Mouse (Mus musculus) hindbrain, embryonic 14.5 days (tissue): ENCODE results near the gene Gm28230. TPM values are rescaled to one million over a fixed set of nuclear protein-coding genes. Genes with fewer than 3 reads are reported as not detected.

Source experiments
- ATAC-seq: fragments of 200-750 bp; cut with Nextera tagmentation; 2 replicates; pipeline ENCODE4 v1.8.0; 2017; ENCODE audit warnings: moderate number of reproducible peaks, mild to moderate bottlenecking, moderate TSS enrichment, moderate library complexity; ENCODE audit not compliant: low FRiP score
- DNase-seq: peaks from one replicate; pipeline ENCODE4 v3.0.0-alpha.2; 2015; ENCODE audit warnings: low spot score
- H3K27ac ChIP-seq: fragments of 300-500 bp; sonication (generic); 2 replicates; pipeline ENCODE4 v1.5.1; 2014; ENCODE audit warnings: mild to moderate bottlenecking, moderate library complexity
- H3K27me3 ChIP-seq: fragments of 300-500 bp; sonication (generic); 2 replicates; pipeline ENCODE4 v1.6.1; 2014; ENCODE audit warnings: mild to moderate bottlenecking, low read length, mixed read lengths; ENCODE audit not compliant: control insufficient read depth, insufficient read depth
- H3K36me3 ChIP-seq: fragments of 300-500 bp; sonication (generic); replicated peaks from 2 replicates; pipeline ENCODE4 v1.6.1; 2014; ENCODE audit not compliant: control insufficient read depth, insufficient read depth
- H3K4me1 ChIP-seq: fragments of 300-500 bp; sonication (generic); replicated peaks from 2 replicates; pipeline ENCODE4 v1.6.1; 2014; ENCODE audit warnings: antibody characterized with exemption, low read length, mixed read lengths; ENCODE audit not compliant: control insufficient read depth, insufficient read depth
- H3K4me2 ChIP-seq: fragments of 300-500 bp; sonication (generic); replicated peaks from 2 replicates; pipeline ENCODE4 v1.6.1; 2014; ENCODE audit warnings: mild to moderate bottlenecking, moderate library complexity
- H3K4me3 ChIP-seq: fragments of 300-500 bp; sonication (generic); replicated peaks from 2 replicates; pipeline ENCODE4 v1.5.1; 2014; ENCODE audit warnings: mild to moderate bottlenecking, low read length
- H3K9ac ChIP-seq: fragments of 300-500 bp; sonication (generic); 2 replicates; pipeline ENCODE4 v1.6.1; 2014
- H3K9me3 ChIP-seq: fragments of 300-500 bp; sonication (generic); 2 replicates; pipeline ENCODE4 v1.6.1; 2016; ENCODE audit warnings: low read length; ENCODE audit not compliant: control insufficient read depth
- WGBS: fragments of 180-500 bp; shearing (Covaris S2); extraction: QIAGEN DNeasy Blood & Tissue Kit; methylation state at CpG from one replicate; pipeline ENCODE4 v1.1.7; 2014; 5-methylcytosine and 5-hydroxymethylcytosine counted together
- polyA plus RNA-seq: library from polyadenylated mRNA; unstranded; fragments of >200 nt; fragmentation: Nextera tagmentation; extraction: Ambion mirVana; gene quantifications from 2 replicates; pipeline ENCODE4 v1.2.1, GENCODE M21; 2014

Gene Gm28230
- polyA plus RNA-seq, 1 experiment from 2014 or later = 1.3 TPM

- Histone ChIP-seq H3K4me1 (0 out of 2 replicates have a peak, but pooled peaks cover 5% of the 10 kb centered on the region), H3K36me3 (no peaks in the 10 kb centered on the region), H3K27ac (no peak overlapping the region), H3K9ac (no peak overlapping the region), H3K27me3 (peaks cover 99% of the 10 kb centered on the region), H3K4me3 (no peak overlapping the region), H3K9me3 (peaks cover 3% of the 10 kb centered on the region; the same call in 1 of the 2 replicates), H3K4me2 (no peak overlapping the region)
- no peak for ATAC-seq
- WGBS = 8% methylated on average over 8 of the region's 8 CpGs
- no peak for DNase-seq
These were observed 36.2 kb upstream of the Gm28230 start for GRCm38 (mm10) chr2:74690338-74690716.

GRCm38 (mm10) chr2:74691022-74691951 lies 35.2 kb upstream of the Gm28230 start, which contains the start of gene Hoxd10:
TSS of gene Hoxd10 (plus strand) at chr2:74691924.
- no peak within 1 kb of the TSS for H3K4me2 ChIP-seq
- H3K27me3 ChIP-seq = peaks cover 99% of the 10 kb centered on the region
- WGBS = 1% methylated on average over 56 of the region's 56 CpGs
- H3K4me1 ChIP-seq = 0 out of 2 replicates have a peak, but pooled peaks cover 5% of the 10 kb centered on the region
- no peak within 1 kb of the TSS for H3K27ac ChIP-seq
- H3K4me3 ChIP-seq = no peak within 1 kb of the TSS
- H3K9ac ChIP-seq = no peak within 1 kb of the TSS
- H3K36me3 ChIP-seq = no peaks in the 10 kb centered on the region
- no peak for DNase-seq
- H3K9me3 ChIP-seq = peaks cover 3% of the 10 kb centered on the region; the same call in 1 of the 2 replicates
- ATAC-seq = no peak

- ATAC-seq (no peak), DNase-seq (no peak)
- Histone ChIP-seq H3K9ac (no peak overlapping the region), H3K4me1 (0 out of 2 replicates have a peak, but pooled peaks cover 5% of the 10 kb centered on the region), H3K27me3 (peaks cover 99% of the 10 kb centered on the region), H3K36me3 (no peaks in the 10 kb centered on the region), H3K4me2 (no peak overlapping the region), H3K4me3 (no peak overlapping the region), H3K9me3 (peaks cover 3% of the 10 kb centered on the region; the same call in 1 of the 2 replicates), H3K27ac (no peak overlapping the region)
- WGBS = 4% methylated on average over 35 of the region's 35 CpGs
These were observed 34.3 kb upstream of the Gm28230 start for GRCm38 (mm10) chr2:74691995-74692807.

DNA sequence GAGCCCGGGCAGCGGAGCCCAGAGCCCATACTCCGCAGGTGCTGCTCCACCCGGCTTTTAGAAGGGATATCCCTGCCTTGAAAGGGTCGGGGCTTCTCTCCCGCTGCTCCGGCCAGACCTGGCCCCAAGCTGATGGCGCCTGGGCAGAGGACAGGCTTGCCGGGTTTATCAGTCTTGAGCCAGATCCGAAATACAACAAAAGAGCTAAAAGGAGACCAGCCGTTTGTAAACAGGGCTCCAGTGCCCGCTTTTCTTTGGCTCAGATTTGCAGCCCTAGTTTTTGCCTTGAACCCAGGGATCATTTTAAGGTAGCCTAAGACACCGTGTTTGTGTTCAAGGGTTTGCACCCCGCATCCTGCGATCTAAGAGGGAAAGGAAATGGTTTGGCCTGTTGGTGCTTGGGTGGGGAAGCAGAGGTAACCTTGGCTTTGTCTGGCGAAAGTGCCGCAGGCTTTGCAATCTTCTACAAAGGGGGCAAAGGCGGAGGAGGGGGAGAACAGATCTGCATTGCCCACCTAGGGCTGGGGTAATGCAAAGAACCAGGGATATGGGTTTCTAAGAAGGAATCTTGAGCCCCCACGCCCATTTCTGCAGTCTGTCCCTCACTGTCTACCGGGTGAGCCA lies 33.6 kb upstream of the Gm28230 start:
- Histone ChIP-seq H3K9ac (no peak overlapping the region), H3K9me3 (peaks cover 3% of the 10 kb centered on the region; the same call in 1 of the 2 replicates), H3K27ac (no peak overlapping the region), H3K4me2 (no peak overlapping the region), H3K4me1 (0 out of 2 replicates have a peak, but pooled peaks cover 8% of the 10 kb centered on the region), H3K36me3 (no peaks in the 10 kb centered on the region), H3K4me3 (no peak overlapping the region), H3K27me3 (peaks cover 99% of the 10 kb centered on the region)
- DNase-seq (no peak), ATAC-seq (no peak)
- WGBS = 2% methylated on average over 20 of the region's 20 CpGs

- Histone ChIP-seq H3K4me1 (0 out of 2 replicates have a peak, but pooled peaks cover 10% of the 10 kb centered on the region), H3K9me3 (peaks cover 3% of the 10 kb centered on the region; the same call in 1 of the 2 replicates), H3K36me3 (no peaks in the 10 kb centered on the region), H3K27ac (no peak overlapping the region), H3K4me2 (no peak overlapping the region), H3K4me3 (no peak overlapping the region), H3K9ac (no peak overlapping the region), H3K27me3 (peaks cover 99% of the 10 kb centered on the region)
- DNase-seq (no peak), ATAC-seq (no peak)
- WGBS = 13% methylated on average over 4 of the region's 4 CpGs
These were observed 33.1 kb upstream of the Gm28230 start for GRCm38 (mm10) chr2:74693432-74693827.

GRCm38 (mm10) chr2:74694066-74694465 lies 32.5 kb upstream of the Gm28230 start:
- WGBS = 1% methylated on average over 16 of the region's 16 CpGs
- Histone ChIP-seq H3K36me3 (no peaks in the 10 kb centered on the region), H3K9ac (no peak overlapping the region), H3K4me3 (no peak overlapping the region), H3K4me1 (0 out of 2 replicates have a peak, but pooled peaks cover 10% of the 10 kb centered on the region), H3K4me2 (no peak overlapping the region), H3K27me3 (peaks cover 95% of the 10 kb centered on the region), H3K9me3 (peaks cover 3% of the 10 kb centered on the region; the same call in 1 of the 2 replicates), H3K27ac (no peak overlapping the region)
- no peak for ATAC-seq
- DNase-seq = no peak

DNA sequence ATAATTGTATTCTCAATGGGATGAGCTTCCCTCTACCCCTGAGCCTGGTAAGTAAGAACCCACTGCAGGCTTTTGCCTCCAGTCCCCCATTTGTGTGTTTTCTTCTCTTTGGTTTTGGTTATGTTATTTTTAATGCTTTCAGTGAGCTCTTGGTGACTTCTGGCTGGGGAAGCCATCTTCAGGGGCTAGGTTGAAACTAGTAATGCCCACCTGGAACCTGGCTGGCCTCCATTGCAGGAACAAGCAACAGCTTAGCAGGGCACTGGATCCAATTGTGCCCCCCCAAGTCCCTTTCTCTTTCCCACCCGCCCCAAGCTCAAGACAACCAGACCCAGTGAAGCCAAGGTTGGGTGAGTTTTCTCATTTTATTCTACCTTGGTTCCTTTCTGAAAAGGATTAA lies 31.1 kb upstream of the Gm28230 start:
- DNase-seq = no peak
- no peak overlapping the region for H3K9ac ChIP-seq
- H3K36me3 ChIP-seq = no peaks in the 10 kb centered on the region
- H3K4me2 ChIP-seq = no peak overlapping the region
- H3K4me3 ChIP-seq = no peak overlapping the region
- peaks cover 3% of the 10 kb centered on the region; the same call in 1 of the 2 replicates for H3K9me3 ChIP-seq
- H3K4me1 ChIP-seq = 0 out of 2 replicates have a peak, but pooled peaks cover 10% of the 10 kb centered on the region
- peaks cover 92% of the 10 kb centered on the region for H3K27me3 ChIP-seq
- WGBS = 6% methylated on average over 1 of the region's 1 CpGs
- no peak for ATAC-seq
- no peak overlapping the region for H3K27ac ChIP-seq

DNA sequence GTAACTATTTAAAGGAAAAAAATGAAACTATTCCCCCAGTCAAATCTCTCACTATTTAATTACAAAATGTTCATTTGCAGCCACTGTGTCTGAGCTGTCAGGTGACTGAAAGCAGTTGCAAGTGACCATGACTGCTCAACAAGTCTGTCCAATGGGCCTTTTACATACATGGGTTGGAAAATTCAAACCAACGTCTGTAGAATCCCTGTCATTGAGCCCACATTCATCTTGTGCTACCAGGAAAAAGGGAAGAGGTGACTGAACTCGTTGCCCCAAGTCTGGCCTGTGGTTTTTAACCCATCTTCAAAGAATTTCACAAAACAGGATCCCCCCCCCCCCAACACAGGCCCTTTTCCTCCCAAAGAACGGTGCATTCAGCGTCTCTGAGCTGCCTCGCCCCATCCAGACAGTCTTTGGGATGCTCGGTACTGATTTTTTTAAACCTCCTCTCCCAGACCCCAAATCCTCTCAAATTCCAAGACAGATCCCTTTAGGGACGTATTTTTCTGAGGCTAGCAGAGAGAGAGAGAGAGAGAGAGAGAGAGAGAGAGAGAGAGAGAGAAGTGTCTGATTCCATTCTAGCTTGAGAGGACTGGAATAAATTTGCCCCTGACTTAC lies 30.6 kb upstream of the Gm28230 start:
- Histone ChIP-seq H3K4me1 (0 out of 2 replicates have a peak, but pooled peaks cover 10% of the 10 kb centered on the region), H3K27ac (no peak overlapping the region), H3K4me3 (no peak overlapping the region), H3K9me3 (peaks cover 3% of the 10 kb centered on the region; the same call in 1 of the 2 replicates), H3K9ac (no peak overlapping the region), H3K4me2 (no peak overlapping the region), H3K36me3 (no peaks in the 10 kb centered on the region), H3K27me3 (peaks cover 92% of the 10 kb centered on the region)
- ATAC-seq (no peak), DNase-seq (no peak)
- WGBS = under 1% methylated on average over 7 of the region's 7 CpGs
